8 mouse cellular contexts compared by ENCODE assay signal in genomic region chr19:32210450-32211292, GRCm38 (mm10).
DNase-seq lines count a peak whose midpoint lies in the region; ATAC-seq and TF ChIP-seq lines count a peak whose summit lies in the region.

No protein-coding gene starts in this region.

- H3K4me1 ChIP-seq in erythroblast, embryonic 14.5 days (ENCODE audit: control insufficient read depth) = peaks cover 47% of the 10 kb centered on the region
- peaks cover 42% of the 10 kb centered on the region for H3K4me1 ChIP-seq in heart, embryonic 13.5 days
- H3K4me1 ChIP-seq in kidney, postnatal 0 days (replicated peaks; ENCODE audit: insufficient read depth, low read length) = peaks cover 4% of the 10 kb centered on the region; the same call in 1 of the 2 replicates
- H3K4me1 ChIP-seq in liver, embryonic 16.5 days (ENCODE audit: control insufficient read depth, low read depth, low read length) = peaks cover 26% of the 10 kb centered on the region
- H3K4me1 ChIP-seq in neural tube, embryonic 13.5 days (replicated peaks) = peaks cover 13% of the 10 kb centered on the region

- ATAC-seq in heart, embryonic 13.5 days (ENCODE audit: extremely low read depth, insufficient number of reproducible peaks, low FRiP score, low TSS enrichment) = peak; percentile 85
- ATAC-seq in kidney, postnatal 0 days (replicated peaks; ENCODE audit: low FRiP score, low read depth) = peak; percentile 99
- ATAC-seq in liver, embryonic 16.5 days (ENCODE audit: low read depth) = peak; percentile 98
- ATAC-seq in neural tube, embryonic 13.5 days (ENCODE audit: low read depth) = peak; percentile 84

- H3K9ac ChIP-seq in heart, embryonic 13.5 days = peak overlapping the region; percentile 84
- peak overlapping the region; percentile 66 for H3K9ac ChIP-seq in kidney, postnatal 0 days (ENCODE audit: low read depth, low read length)
- peak overlapping the region; percentile 76 for H3K9ac ChIP-seq in liver, embryonic 16.5 days (ENCODE audit: low read depth, low read length)
- peak overlapping the region; percentile 43; the same call in 1 of the 2 replicates for H3K9ac ChIP-seq in neural tube, embryonic 13.5 days

- H3K4me3 ChIP-seq in erythroblast, embryonic 14.5 days (replicated peaks) = peak overlapping the region; percentile 62
- H3K4me3 ChIP-seq in heart, embryonic 13.5 days = peak overlapping the region; percentile 66
- H3K4me3 ChIP-seq in kidney, postnatal 0 days (replicated peaks; ENCODE audit: low read depth, low read length) = peak overlapping the region; percentile 50
- H3K4me3 ChIP-seq in liver, embryonic 16.5 days (ENCODE audit: low read depth, low read length) = peak overlapping the region; percentile 70
- H3K4me3 ChIP-seq in neural tube, embryonic 13.5 days = peak overlapping the region; percentile 33

- 1% methylated on average over 34 of the region's 34 CpGs for WGBS in heart, embryonic 13.5 days
- 1% methylated on average over 34 of the region's 34 CpGs for WGBS in kidney, postnatal 0 days
- 1% methylated on average over 34 of the region's 34 CpGs for WGBS in liver, embryonic 16.5 days (ENCODE audit: insufficient replicate concordance)
- 4% methylated on average over 34 of the region's 34 CpGs for WGBS in neural tube, embryonic 13.5 days

- H3K9me3 ChIP-seq in erythroblast, embryonic 14.5 days (ENCODE audit: control insufficient read depth, low read length) = no peaks in the 10 kb centered on the region
- no peaks in the 10 kb centered on the region for H3K9me3 ChIP-seq in heart, embryonic 13.5 days
- no peaks in the 10 kb centered on the region for H3K9me3 ChIP-seq in kidney, postnatal 0 days (replicated peaks; ENCODE audit: low read length)
- no peaks in the 10 kb centered on the region for H3K9me3 ChIP-seq in liver, embryonic 16.5 days (replicated peaks; ENCODE audit: control insufficient read depth, low read length)
- H3K9me3 ChIP-seq in neural tube, embryonic 13.5 days = no peaks in the 10 kb centered on the region

- DNase-seq in CD4-positive, CD25-positive, alpha-beta regulatory T cell, adult 2 months (ENCODE audit: low read depth, low spot score) = peak; percentile 87
- DNase-seq in brain, adult 2 months (ENCODE audit: low read depth, low spot score) = peak; percentile 85
- peak; percentile 98 for DNase-seq in kidney, postnatal 0 days (ENCODE audit: low spot score)
- DNase-seq in testis, postnatal 10 days (ENCODE audit: low spot score) = peak; percentile 79

- TF ChIP-seq CTCF in kidney, postnatal 0 days (IDR thresholded peaks at IDR 0.05; ENCODE audit: low read depth) = peak; percentile 57

- H3K36me3 ChIP-seq in erythroblast, embryonic 14.5 days (ENCODE audit: control insufficient read depth) = peaks cover 38% of the 10 kb centered on the region
- no peaks in the 10 kb centered on the region for H3K36me3 ChIP-seq in heart, embryonic 13.5 days
- H3K36me3 ChIP-seq in kidney, postnatal 0 days (ENCODE audit: insufficient read depth, low read length) = no peaks in the 10 kb centered on the region
- H3K36me3 ChIP-seq in liver, embryonic 16.5 days (ENCODE audit: control insufficient read depth, insufficient read depth) = no peaks in the 10 kb centered on the region
- no peaks in the 10 kb centered on the region for H3K36me3 ChIP-seq in neural tube, embryonic 13.5 days

- H3K27me3 ChIP-seq in erythroblast, embryonic 14.5 days (ENCODE audit: control insufficient read depth) = no peaks in the 10 kb centered on the region
- H3K27me3 ChIP-seq in heart, embryonic 13.5 days (replicated peaks) = no peaks in the 10 kb centered on the region
- no peaks in the 10 kb centered on the region for H3K27me3 ChIP-seq in kidney, postnatal 0 days (ENCODE audit: insufficient read depth, low read length)
- no peaks in the 10 kb centered on the region for H3K27me3 ChIP-seq in liver, embryonic 16.5 days (ENCODE audit: control insufficient read depth, insufficient read depth, low read depth, low read length)
- H3K27me3 ChIP-seq in neural tube, embryonic 13.5 days = no peaks in the 10 kb centered on the region; the same call in 1 of the 2 replicates

- H3K4me2 ChIP-seq in heart, embryonic 13.5 days = peak overlapping the region; percentile 85
- peak overlapping the region; percentile 71 for H3K4me2 ChIP-seq in kidney, postnatal 0 days (ENCODE audit: low read length)
- peak overlapping the region; percentile 97 for H3K4me2 ChIP-seq in liver, embryonic 16.5 days (ENCODE audit: low read depth, low read length)
- peak overlapping the region; percentile 56 for H3K4me2 ChIP-seq in neural tube, embryonic 13.5 days

- peak overlapping the region; percentile 86 for H3K27ac ChIP-seq in heart, embryonic 13.5 days (replicated peaks)
- peak overlapping the region; percentile 89 for H3K27ac ChIP-seq in kidney, postnatal 0 days
- peak overlapping the region; percentile 83 for H3K27ac ChIP-seq in liver, embryonic 16.5 days (ENCODE audit: low read length)
- H3K27ac ChIP-seq in neural tube, embryonic 13.5 days (replicated peaks) = peak overlapping the region; percentile 43; the same call in 1 of the 2 replicates

Comparison
In these comparisons a context has a peak if more than half of its experiments do, and no peak if none do; other contexts are left out.
1. Peak in every context shown above with its lines: DNase-seq, ATAC-seq, H3K4me3 ChIP-seq and H3K27ac ChIP-seq.